Mouse (Mus musculus) small intestine, adult 2 months (tissue): Measurements from ENCODE around the gene Aprt. TPM values are rescaled to one million over a fixed set of nuclear protein-coding genes. Genes with fewer than 3 reads are reported as not detected.

Experiments used
- H3K27ac ChIP-seq: fragments of 200-500 bp; 2 replicates; pipeline ENCODE4 v1.5.1; 2012; ENCODE audit warnings: low read depth, low read length, control low read depth, inconsistent platforms; ENCODE audit not compliant: insufficient read depth
- H3K27me3 ChIP-seq: fragments of 200-500 bp; 2 replicates; pipeline ENCODE4 v1.6.1; 2012; ENCODE audit warnings: mild to moderate bottlenecking, moderate library complexity, low read length, inconsistent platforms; ENCODE audit not compliant: control insufficient read depth, insufficient read depth
- H3K36me3 ChIP-seq: fragments of 200-500 bp; 2 replicates; pipeline ENCODE4 v1.6.1; 2012; ENCODE audit warnings: mild to moderate bottlenecking, low read length, control low read depth, inconsistent platforms; ENCODE audit not compliant: control insufficient read depth, insufficient read depth
- H3K4me1 ChIP-seq: fragments of 200-500 bp; 2 replicates; pipeline ENCODE4 v1.6.1; 2012; ENCODE audit warnings: low read length, inconsistent platforms, mixed read lengths; ENCODE audit not compliant: control insufficient read depth, insufficient read depth, insufficient read length
- H3K4me3 ChIP-seq: fragments of 200-500 bp; 2 replicates; pipeline ENCODE4 v1.5.1; 2012; ENCODE audit warnings: low read depth, mild to moderate bottlenecking, control low read depth, inconsistent platforms, low read length, moderate library complexity
- CTCF ChIP-seq: fragments of 200-500 bp; IDR thresholded peaks from 2 replicates; pipeline ENCODE4 v1.5.1; 2012; ENCODE audit warnings: low read depth, mild to moderate bottlenecking, control low read depth, inconsistent platforms, low read length, moderate library complexity, mixed read lengths; ENCODE audit not compliant: insufficient replicate concordance, insufficient read length; ENCODE audit errors: extremely low read depth
- POLR2A ChIP-seq: fragments of 200-500 bp; IDR thresholded peaks from 2 replicates; pipeline ENCODE4 v1.6.1; 2012; ENCODE audit warnings: low read depth, mild to moderate bottlenecking, control low read depth, inconsistent platforms, low read length, moderate library complexity
- WGBS: fragments of 180-500 bp; shearing (Covaris S2); methylation state at CpG from one replicate; pipeline ENCODE4 v1.1.7; 2018; 5-methylcytosine and 5-hydroxymethylcytosine counted together
- polyA plus RNA-seq: library from polyadenylated mRNA; depleted of rRNA; stranded (reverse); fragments of >200 nt; gene quantifications from 2 replicates; pipeline ENCODE4 v1.2.3, GENCODE M21; 2012; rRNA removed

The Aprt gene
- 327 and 537 TPM in 2 replicates for polyA plus RNA-seq

DNA sequence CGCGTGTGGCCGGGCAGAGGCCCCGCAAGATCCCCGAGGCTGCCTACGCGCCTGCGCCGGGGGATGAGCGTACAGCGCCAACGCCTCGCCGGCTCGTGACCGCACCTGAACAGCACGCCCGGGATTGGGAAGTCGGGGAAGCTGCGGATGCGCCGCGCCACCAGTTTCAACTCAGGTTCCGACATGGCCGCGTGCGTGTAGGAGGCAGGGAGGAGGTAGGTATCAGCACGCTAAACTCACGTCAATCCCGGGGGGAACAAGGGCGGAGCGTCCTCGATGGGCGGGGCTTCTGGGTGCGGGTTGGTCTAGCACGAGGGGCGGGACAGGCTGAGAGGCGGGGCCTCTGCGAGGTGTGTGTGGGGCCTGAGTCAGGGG, at the start of gene Aprt:
Gene Aprt, minus strand, starts transcription at position 262 of the 375 bp plus-strand sequence.
- WGBS = 1% methylated on average over 39 of the region's 39 CpGs
- Histone ChIP-seq H3K4me3 (peak within 1 kb of the TSS; percentile 87), H3K36me3 (peaks cover 10% of the 10 kb centered on the region; the same call in 1 of the 2 replicates), H3K4me1 (peaks cover 29% of the 10 kb centered on the region), H3K27ac (peak within 1 kb of the TSS; percentile 97), H3K27me3 (no peaks in the 10 kb centered on the region)
- TF ChIP-seq CTCF (no peak), POLR2A (peak; percentile 73; the same call in 1 of the 2 replicates)

GRCm38 (mm10) chr8:122625811-122626210, 49.1 kb upstream of the Aprt start:
- Histone ChIP-seq H3K4me3 (no peak overlapping the region), H3K27me3 (no peaks in the 10 kb centered on the region), H3K4me1 (no peaks in the 10 kb centered on the region), H3K27ac (no peak overlapping the region), H3K36me3 (no peaks in the 10 kb centered on the region)
- no peak for TF ChIP-seq CTCF
- TF ChIP-seq POLR2A = no peak
- WGBS = 42% methylated on average over 9 of the region's 9 CpGs

- no peaks in the 10 kb centered on the region for H3K4me1 ChIP-seq
- H3K36me3 ChIP-seq = no peaks in the 10 kb centered on the region
- no peak overlapping the region for H3K27ac ChIP-seq
- WGBS = 75% methylated on average over 5 of the region's 5 CpGs
- H3K27me3 ChIP-seq = no peaks in the 10 kb centered on the region
- no peak overlapping the region for H3K4me3 ChIP-seq
- TF ChIP-seq POLR2A = no peak
- no peak for TF ChIP-seq CTCF
Observed at GRCm38 (mm10) chr8:122624653-122625052, 47.9 kb upstream of the Aprt start.

DNA sequence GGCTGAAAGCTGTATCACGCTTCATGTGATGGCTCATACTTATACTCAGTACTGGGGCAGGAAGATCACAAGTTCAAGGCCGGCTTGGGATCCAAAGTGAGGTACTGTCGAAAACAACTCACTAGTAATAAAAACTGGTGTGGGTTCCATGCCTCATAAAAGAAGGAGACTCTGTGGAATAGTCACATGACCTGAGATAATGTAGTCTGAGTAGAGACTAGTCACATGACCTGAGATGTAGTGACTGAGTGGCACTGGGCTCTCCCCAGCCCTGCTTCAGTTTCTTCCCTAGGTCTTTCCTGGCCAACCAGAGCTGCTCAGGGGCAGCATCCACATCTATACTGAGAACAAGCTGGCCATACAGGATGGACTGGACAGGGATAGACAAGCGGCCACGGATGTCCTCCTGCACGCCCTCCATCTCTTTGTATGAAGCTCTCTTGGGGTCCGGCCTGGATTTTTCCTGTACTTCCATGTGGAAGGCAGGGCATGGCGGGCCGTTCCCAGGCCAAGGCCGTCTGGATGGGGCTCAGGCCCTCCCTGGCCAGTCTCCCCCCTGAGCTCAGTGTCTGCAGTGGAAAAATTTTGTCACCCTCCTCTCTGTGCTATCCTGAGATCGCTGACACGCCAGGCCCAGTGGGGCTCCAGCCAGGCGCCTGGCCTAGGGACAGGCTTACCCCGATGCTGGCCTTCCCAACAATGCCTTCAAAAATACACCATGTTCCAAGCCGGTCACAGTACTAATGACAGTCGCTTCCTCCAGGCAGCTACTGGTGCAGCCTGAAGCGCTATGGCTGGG, 47.3 kb upstream of the Aprt start:
- WGBS = 90% methylated on average over 17 of the region's 17 CpGs

DNA sequence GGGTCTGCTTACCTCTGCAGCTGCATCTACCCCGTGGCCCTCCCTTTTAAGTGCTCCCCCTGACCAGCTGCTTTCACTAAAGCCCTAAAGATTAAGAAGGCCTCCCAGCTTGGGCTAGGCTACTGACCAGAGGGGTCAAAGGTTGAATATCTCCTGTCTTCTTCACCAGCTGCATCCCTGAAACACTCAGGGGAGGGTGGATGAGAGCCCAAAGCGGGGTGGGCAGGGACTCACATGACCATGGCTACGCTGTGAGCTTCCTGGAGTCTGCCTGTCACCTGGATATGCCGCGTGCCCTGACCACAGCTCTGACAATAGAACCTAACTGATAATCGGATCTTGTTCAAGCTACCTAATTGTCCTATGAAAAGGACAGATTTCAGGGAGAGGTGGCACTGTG, 46.0 kb upstream of the Aprt start, which contains the start of gene Pabpn1l:
Gene Pabpn1l, minus strand, starts transcription at position 13 of the 400 bp plus-strand sequence.
- Histone ChIP-seq H3K27me3 (no peaks in the 10 kb centered on the region), H3K4me1 (no peaks in the 10 kb centered on the region; the same call in 1 of the 2 replicates), H3K4me3 (no peak within 1 kb of the TSS), H3K36me3 (no peaks in the 10 kb centered on the region), H3K27ac (no peak within 1 kb of the TSS)
- TF ChIP-seq CTCF = no peak
- no peak for TF ChIP-seq POLR2A
- WGBS = 53% methylated on average over 6 of the region's 6 CpGs

More for the DNA sequence above, 47.3 kb upstream of the Aprt start:
- no peak overlapping the region for H3K27ac ChIP-seq
- no peak for TF ChIP-seq POLR2A
- TF ChIP-seq CTCF = no peak
- no peaks in the 10 kb centered on the region for H3K27me3 ChIP-seq
- H3K4me1 ChIP-seq = no peaks in the 10 kb centered on the region
- H3K36me3 ChIP-seq = no peaks in the 10 kb centered on the region
- H3K4me3 ChIP-seq = no peak overlapping the region

- no peak overlapping the region for H3K4me3 ChIP-seq
- no peaks in the 10 kb centered on the region; the same call in 1 of the 2 replicates for H3K4me1 ChIP-seq
- 49% methylated on average over 5 of the region's 5 CpGs for WGBS
- TF ChIP-seq CTCF (no peak), POLR2A (no peak)
- no peaks in the 10 kb centered on the region for H3K27me3 ChIP-seq
- no peaks in the 10 kb centered on the region for H3K36me3 ChIP-seq
- H3K27ac ChIP-seq = no peak overlapping the region
Observed at GRCm38 (mm10) chr8:122620446-122620845, 43.7 kb upstream of the Aprt start.

DNA sequence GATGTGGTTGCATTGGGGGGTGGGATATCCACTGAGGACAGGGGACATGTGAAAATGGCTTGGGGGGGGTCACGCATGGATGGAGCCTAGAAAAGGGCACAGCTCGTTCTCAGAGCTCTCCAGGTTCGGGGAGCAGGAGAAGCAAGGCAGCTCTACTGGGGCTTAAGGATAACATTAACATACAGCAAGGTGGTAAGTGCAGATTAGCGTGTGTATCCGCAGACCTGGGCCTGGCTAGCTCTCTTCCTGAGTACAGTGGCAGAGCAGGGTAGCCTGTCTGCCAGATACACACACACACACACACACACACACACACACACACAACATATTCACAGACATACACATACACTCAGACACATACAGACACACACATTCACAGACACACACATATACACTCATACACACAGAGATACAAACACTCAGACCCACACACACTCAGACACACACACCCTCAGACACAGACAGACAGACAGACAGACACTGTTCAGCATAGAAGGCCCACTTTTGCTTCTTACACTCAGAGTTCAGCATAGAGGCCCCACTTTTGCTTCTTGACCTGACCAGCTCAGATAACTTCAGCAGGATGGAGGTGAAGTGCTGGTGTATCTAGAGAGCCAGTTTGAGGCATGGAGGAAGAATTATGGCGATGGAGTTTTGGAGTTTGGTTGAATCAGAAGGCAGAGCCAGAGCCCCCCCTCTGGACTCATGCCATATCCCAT, 42.1 kb upstream of the Aprt start:
- Histone ChIP-seq H3K4me1 (no peaks in the 10 kb centered on the region; the same call in 1 of the 2 replicates), H3K27ac (no peak overlapping the region), H3K4me3 (no peak overlapping the region), H3K36me3 (peaks cover 2% of the 10 kb centered on the region), H3K27me3 (no peaks in the 10 kb centered on the region)
- WGBS = 78% methylated on average over 6 of the region's 6 CpGs
- TF ChIP-seq POLR2A = no peak
- TF ChIP-seq CTCF = no peak
